Mouse (Mus musculus) stomach, postnatal 0 days (tissue): ENCODE measurements around the gene Spag7. TPM values are rescaled to one million over a fixed set of nuclear protein-coding genes. Genes with fewer than 3 reads are reported as not detected.

ENCODE experiments used
- ATAC-seq: fragments of 200-750 bp; cut with Nextera tagmentation; 2 replicates; pipeline ENCODE4 v1.8.0; 2017; ENCODE audit not compliant: low FRiP score, low TSS enrichment
- DNase-seq: peaks from one replicate; pipeline ENCODE4 v3.0.0-alpha.2; 2016; ENCODE audit warnings: low spot score
- H3K27ac ChIP-seq: fragments of 300-500 bp; sonication (generic); replicated peaks from 2 replicates; pipeline ENCODE4 v1.5.1; 2014; ENCODE audit warnings: mild to moderate bottlenecking, control low read depth
- H3K27me3 ChIP-seq: fragments of 300-500 bp; sonication (generic); 2 replicates; pipeline ENCODE4 v1.6.1; 2014; ENCODE audit warnings: low read length; ENCODE audit not compliant: control insufficient read depth, insufficient read depth
- H3K36me3 ChIP-seq: fragments of 300-500 bp; sonication (generic); 2 replicates; pipeline ENCODE4 v1.6.1; 2014; ENCODE audit warnings: low read length, mixed read lengths; ENCODE audit not compliant: control insufficient read depth, insufficient read depth
- H3K4me1 ChIP-seq: fragments of 300-500 bp; sonication (generic); replicated peaks from 2 replicates; pipeline ENCODE4 v1.6.1; 2014; ENCODE audit warnings: antibody characterized with exemption; ENCODE audit not compliant: control insufficient read depth, insufficient read depth
- H3K4me2 ChIP-seq: fragments of 300-500 bp; sonication (generic); replicated peaks from 2 replicates; pipeline ENCODE4 v1.6.1; 2014; ENCODE audit warnings: low read depth, mild to moderate bottlenecking, control low read depth, moderate library complexity
- H3K4me3 ChIP-seq: fragments of 300-500 bp; sonication (generic); 2 replicates; pipeline ENCODE4 v1.5.1; 2014; ENCODE audit warnings: low read depth, low read length, control low read depth
- H3K9ac ChIP-seq: fragments of 300-500 bp; sonication (generic); 2 replicates; pipeline ENCODE4 v1.6.1; 2014; ENCODE audit warnings: mild to moderate bottlenecking, low read length, control low read depth, mixed read lengths
- H3K9me3 ChIP-seq: fragments of 300-500 bp; sonication (generic); 2 replicates; pipeline ENCODE4 v1.6.1; 2016; ENCODE audit warnings: low read length; ENCODE audit not compliant: control insufficient read depth
- CTCF ChIP-seq: IDR thresholded peaks from 2 replicates; pipeline ENCODE4 v1.5.1; 2016; ENCODE audit warnings: antibody characterized with exemption, low read depth, mild to moderate bottlenecking, moderate library complexity
- EP300 ChIP-seq: optimal IDR thresholded peaks from 2 replicates; pipeline ENCODE3; 2016; ENCODE audit warnings: antibody characterized with exemption
- WGBS: fragments of 180-500 bp; shearing (Covaris S2); extraction: QIAGEN DNeasy Blood & Tissue Kit; methylation state at CpG from one replicate; pipeline ENCODE4 v1.1.7; 2014; 5-methylcytosine and 5-hydroxymethylcytosine counted together
- polyA plus RNA-seq: library from polyadenylated mRNA; unstranded; fragments of >200 nt; fragmentation: Nextera tagmentation; extraction: Ambion mirVana; gene quantifications from 2 replicates; pipeline ENCODE4 v1.2.1, GENCODE M21; 2015

Spag7 gene
- polyA plus RNA-seq, 1 experiment from 2014 or later = 77.7 TPM

GRCm38 (mm10) chr11:70628431-70628830, 40.8 kb downstream of the Spag7 start:
- TF ChIP-seq EP300 = no peak

GRCm38 (mm10) chr11:70626877-70627276, 42.3 kb downstream of the Spag7 start:
- WGBS = 54% methylated on average over 4 of the region's 4 CpGs
- H3K9ac ChIP-seq = no peak overlapping the region
- ATAC-seq (no peak), DNase-seq (no peak)
- no peaks in the 10 kb centered on the region for H3K4me1 ChIP-seq
- H3K4me2 ChIP-seq = no peak overlapping the region
- H3K27me3 ChIP-seq = no peaks in the 10 kb centered on the region
- H3K27ac ChIP-seq = no peak overlapping the region
- TF ChIP-seq EP300 = no peak
- TF ChIP-seq CTCF = no peak
- no peak overlapping the region for H3K4me3 ChIP-seq
- H3K9me3 ChIP-seq = no peaks in the 10 kb centered on the region
- H3K36me3 ChIP-seq = no peaks in the 10 kb centered on the region

More at GRCm38 (mm10) chr11:70628431-70628830, 40.8 kb downstream of the Spag7 start:
- H3K9ac ChIP-seq = no peak overlapping the region
- H3K27me3 ChIP-seq = no peaks in the 10 kb centered on the region
- no peaks in the 10 kb centered on the region for H3K4me1 ChIP-seq
- no peak overlapping the region for H3K27ac ChIP-seq
- WGBS = 66% methylated on average over 2 of the region's 2 CpGs
- H3K9me3 ChIP-seq = no peaks in the 10 kb centered on the region
- no peak overlapping the region for H3K4me3 ChIP-seq
- DNase-seq = no peak
- no peak overlapping the region for H3K4me2 ChIP-seq
- ATAC-seq = no peak
- H3K36me3 ChIP-seq = no peaks in the 10 kb centered on the region

- Histone ChIP-seq H3K4me1 (no peaks in the 10 kb centered on the region), H3K4me2 (no peak overlapping the region), H3K27me3 (no peaks in the 10 kb centered on the region), H3K27ac (no peak overlapping the region), H3K4me3 (no peak overlapping the region), H3K9ac (no peak overlapping the region), H3K36me3 (no peaks in the 10 kb centered on the region), H3K9me3 (no peaks in the 10 kb centered on the region)
- DNase-seq (peak; percentile 67), ATAC-seq (no peak)
- TF ChIP-seq EP300 (no peak), CTCF (peak; percentile 83)
- WGBS = 54% methylated on average over 4 of the region's 4 CpGs
Observed at GRCm38 (mm10) chr11:70625473-70625872, 43.7 kb downstream of the Spag7 start.

GRCm38 (mm10) chr11:70623053-70623742, 46.0 kb downstream of the Spag7 start:
- WGBS = 65% methylated on average over 10 of the region's 10 CpGs
- Histone ChIP-seq H3K36me3 (no peaks in the 10 kb centered on the region), H3K27ac (no peak overlapping the region), H3K4me1 (no peaks in the 10 kb centered on the region), H3K4me3 (no peak overlapping the region), H3K9me3 (no peaks in the 10 kb centered on the region), H3K9ac (no peak overlapping the region), H3K27me3 (no peaks in the 10 kb centered on the region), H3K4me2 (no peak overlapping the region)
- ATAC-seq = peak; percentile 39; the same call in 1 of the 2 replicates
- peak; percentile 64 for TF ChIP-seq CTCF
- TF ChIP-seq EP300 = no peak
- no peak for DNase-seq

GRCm38 (mm10) chr11:70621972-70622814, 47.0 kb downstream of the Spag7 start:
- Histone ChIP-seq H3K4me2 (no peak overlapping the region), H3K9ac (peak overlapping the region; percentile 23; the same call in 1 of the 2 replicates), H3K4me3 (no peak overlapping the region), H3K4me1 (no peaks in the 10 kb centered on the region), H3K27ac (no peak overlapping the region), H3K27me3 (no peaks in the 10 kb centered on the region), H3K9me3 (no peaks in the 10 kb centered on the region), H3K36me3 (no peaks in the 10 kb centered on the region)
- peak; percentile 69 for ATAC-seq
- DNase-seq = peak; percentile 61
- TF ChIP-seq EP300 (no peak), CTCF (no peak)
- WGBS = 32% methylated on average over 7 of the region's 7 CpGs

- H3K9ac ChIP-seq = no peak within 1 kb of the TSS
- H3K36me3 ChIP-seq = no peaks in the 10 kb centered on the region
- H3K4me2 ChIP-seq = no peak within 1 kb of the TSS
- 35% methylated on average over 1 of the region's 1 CpGs for WGBS
- no peaks in the 10 kb centered on the region for H3K4me1 ChIP-seq
- no peak within 1 kb of the TSS for H3K4me3 ChIP-seq
- ATAC-seq = no peak
- H3K9me3 ChIP-seq = no peaks in the 10 kb centered on the region
- DNase-seq = no peak
- TF ChIP-seq EP300 (no peak), CTCF (no peak)
- no peaks in the 10 kb centered on the region for H3K27me3 ChIP-seq
- no peak within 1 kb of the TSS for H3K27ac ChIP-seq
Observed at GRCm38 (mm10) chr11:70619101-70619500, 50.1 kb downstream of the Spag7 start, which contains the start of gene Chrne. Chrne (minus strand) TSS chr11:70619216.
